Mouse (Mus musculus): Measurements from ENCODE around the gene Poldip2. TPM values are rescaled to one million over a fixed set of nuclear protein-coding genes. Genes with fewer than 3 reads are reported as not detected.

The Poldip2 gene
- polyA plus RNA-seq, 1 experiment from 2014 or later, result 163 TPM

DNA sequence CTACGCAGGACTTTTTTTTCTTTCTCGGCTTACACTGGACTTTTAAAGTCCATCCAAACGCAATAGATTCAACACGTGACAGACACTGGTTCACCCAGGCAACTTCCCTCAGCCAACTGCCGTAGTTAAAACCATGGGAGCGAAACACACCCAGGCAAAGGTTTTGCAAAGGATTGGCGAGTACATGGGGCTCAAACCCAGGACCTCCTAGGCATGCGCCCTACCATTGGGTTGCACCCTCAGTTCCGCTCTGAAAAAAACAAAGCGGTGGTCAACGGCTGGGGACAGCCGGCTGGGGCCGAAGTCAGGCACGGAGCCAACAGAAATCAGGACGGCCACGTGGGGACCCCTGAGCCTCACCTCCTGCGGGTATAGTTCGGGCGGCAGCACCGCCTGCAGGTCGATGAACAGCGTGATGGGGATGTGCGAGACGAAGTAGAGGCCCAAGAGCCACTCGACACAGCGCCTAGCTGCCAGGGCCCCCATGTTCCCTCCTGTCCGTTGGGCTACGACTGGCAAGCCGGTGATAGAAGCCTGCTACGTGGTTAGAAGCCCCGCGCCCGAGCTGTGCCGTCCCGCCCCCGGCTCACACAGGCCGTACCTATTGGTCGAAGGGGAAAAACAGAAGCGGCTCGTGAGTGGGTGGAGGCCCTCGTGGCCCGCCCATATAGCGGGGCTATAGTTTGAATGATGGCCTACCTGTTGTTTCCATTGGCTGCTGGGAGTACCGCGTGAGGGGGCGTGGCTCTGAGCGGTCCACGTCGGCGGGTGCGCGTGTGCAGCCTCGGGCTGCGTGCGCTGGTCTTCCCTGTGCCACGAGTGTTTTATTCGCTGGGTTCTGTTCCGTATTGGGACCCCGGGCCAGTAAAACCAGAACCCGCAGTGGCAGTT, 38.4 kb downstream of the Poldip2 start, which contains the start of gene Tmem97:
Tmem97 (minus strand) TSS at position 610 of the 891 bp plus-strand sequence.
- under 1% methylated on average over 60 of the region's 60 CpGs for WGBS
- peak within 1 kb of the TSS; percentile 63 for H3K9ac ChIP-seq
- peaks cover under 1% of the 10 kb centered on the region for H3K36me3 ChIP-seq
- H3K4me1 ChIP-seq, result peaks cover 18% of the 10 kb centered on the region
- H3K4me2 ChIP-seq, result peak within 1 kb of the TSS; percentile 74
- no peaks in the 10 kb centered on the region for H3K27me3 ChIP-seq
- ATAC-seq (ENCODE audit: insufficient number of reproducible peaks, low FRiP score, low TSS enrichment, low read depth), result peak; percentile 99
- H3K4me3 ChIP-seq, result peak within 1 kb of the TSS; percentile 73
- peak within 1 kb of the TSS; percentile 88 for H3K27ac ChIP-seq
- H3K9me3 ChIP-seq, result no peaks in the 10 kb centered on the region

DNA sequence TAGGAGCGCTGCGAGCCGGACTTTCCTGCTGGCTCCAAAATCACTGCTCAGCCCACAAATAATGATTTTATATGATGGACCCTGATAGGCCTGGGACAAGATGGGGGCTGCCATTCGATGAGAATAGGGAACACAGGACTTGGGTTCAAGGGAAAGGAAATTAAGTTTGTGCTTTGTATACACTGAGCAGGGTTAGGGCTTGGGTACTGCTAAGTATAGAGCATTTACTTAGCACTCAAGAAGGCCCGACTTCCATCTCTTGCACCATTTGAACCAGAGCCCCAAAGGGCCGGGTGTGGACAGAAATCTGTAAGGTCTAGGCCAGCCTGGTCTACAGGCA, 39.0 kb downstream of the Poldip2 start:
- Histone ChIP-seq H3K27me3 (no peaks in the 10 kb centered on the region), H3K27ac (peak overlapping the region; percentile 88), H3K4me2 (peak overlapping the region; percentile 74), H3K9me3 (no peaks in the 10 kb centered on the region), H3K36me3 (no peaks in the 10 kb centered on the region), H3K4me3 (peak overlapping the region; percentile 73), H3K4me1 (peaks cover 18% of the 10 kb centered on the region), H3K9ac (peak overlapping the region; percentile 44; the same call in 1 of the 2 replicates)
- peak; percentile 65 for ATAC-seq (ENCODE audit: insufficient number of reproducible peaks, low FRiP score, low TSS enrichment, low read depth)
- WGBS, result 31% methylated on average over 6 of the region's 6 CpGs

DNA sequence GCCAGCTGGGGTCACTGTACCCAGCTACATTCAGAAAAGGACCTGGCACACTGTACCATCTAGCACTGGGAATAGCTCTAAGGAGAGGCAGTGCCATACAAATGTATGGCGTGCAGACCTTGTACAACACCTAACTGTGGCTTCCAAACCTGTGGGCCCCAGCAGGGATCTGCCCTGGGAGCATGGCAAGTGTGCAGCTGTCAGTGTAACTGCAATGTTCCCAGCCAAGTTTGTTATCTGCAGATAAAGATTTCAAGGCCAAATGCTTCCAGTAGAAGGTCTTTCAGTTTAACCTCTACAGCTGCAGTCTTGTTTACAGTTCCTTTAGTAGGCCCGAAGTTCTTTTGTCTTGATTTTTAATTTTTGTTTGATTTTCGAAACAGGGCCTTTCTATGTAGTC, 43.6 kb downstream of the Poldip2 start:
- Histone ChIP-seq H3K9ac (no peak overlapping the region), H3K9me3 (no peaks in the 10 kb centered on the region), H3K4me3 (no peak overlapping the region), H3K4me2 (no peak overlapping the region), H3K36me3 (no peaks in the 10 kb centered on the region), H3K27me3 (no peaks in the 10 kb centered on the region), H3K27ac (no peak overlapping the region), H3K4me1 (peaks cover 2% of the 10 kb centered on the region; the same call in 1 of the 2 replicates)
- 79% methylated on average over 3 of the region's 3 CpGs for WGBS
- no peak for ATAC-seq (ENCODE audit: insufficient number of reproducible peaks, low FRiP score, low TSS enrichment, low read depth)

DNA sequence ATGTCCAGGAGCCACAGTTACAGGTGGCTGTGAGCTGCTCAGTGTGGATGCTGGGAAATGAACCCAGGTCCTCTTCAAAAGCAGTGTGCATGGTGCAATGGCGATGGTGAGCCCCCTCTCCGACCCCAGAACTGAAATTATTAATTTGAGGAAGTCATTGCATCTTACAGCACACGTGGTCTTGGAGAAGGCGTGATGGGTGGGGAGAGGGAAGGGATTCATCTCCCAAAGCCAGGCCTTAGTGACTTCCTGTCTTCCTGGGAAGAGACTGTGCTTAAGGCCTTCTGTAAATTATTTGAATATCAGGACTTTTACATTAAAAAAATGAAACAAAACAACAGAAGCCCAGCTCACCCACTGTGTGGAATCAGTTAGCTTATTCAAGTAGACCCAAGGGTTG, 44.1 kb downstream of the Poldip2 start:
- no peak for ATAC-seq (ENCODE audit: insufficient number of reproducible peaks, low FRiP score, low TSS enrichment, low read depth)
- Histone ChIP-seq H3K27me3 (no peaks in the 10 kb centered on the region), H3K27ac (no peak overlapping the region), H3K36me3 (no peaks in the 10 kb centered on the region), H3K4me1 (peaks cover 2% of the 10 kb centered on the region; the same call in 1 of the 2 replicates), H3K4me2 (no peak overlapping the region), H3K9me3 (no peaks in the 10 kb centered on the region), H3K9ac (no peak overlapping the region), H3K4me3 (no peak overlapping the region)
- WGBS, result 79% methylated on average over 4 of the region's 4 CpGs

DNA sequence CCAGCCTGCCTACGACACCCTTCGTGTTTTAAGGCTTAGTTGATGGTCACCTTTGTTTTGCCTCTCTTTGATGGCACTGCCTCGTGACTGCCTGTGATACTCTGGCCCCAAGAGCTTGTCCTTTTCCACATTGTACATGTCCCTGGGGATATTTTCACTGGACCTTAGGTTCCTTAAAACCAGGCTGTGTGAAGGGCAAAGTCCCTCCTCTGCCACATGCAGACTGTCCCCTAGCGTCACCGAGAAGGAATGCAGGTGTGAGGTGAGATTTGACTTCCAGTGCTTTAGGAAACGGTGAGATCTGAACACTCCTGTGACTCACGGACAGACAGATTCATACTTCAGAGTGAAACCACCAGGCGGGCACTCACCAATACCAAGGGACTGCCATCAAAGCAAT, 45.2 kb downstream of the Poldip2 start:
- H3K36me3 ChIP-seq, result no peaks in the 10 kb centered on the region
- H3K4me1 ChIP-seq, result no peaks in the 10 kb centered on the region
- H3K4me2 ChIP-seq, result no peak overlapping the region
- H3K4me3 ChIP-seq, result no peak overlapping the region
- H3K9ac ChIP-seq, result no peak overlapping the region
- no peaks in the 10 kb centered on the region for H3K27me3 ChIP-seq
- 60% methylated on average over 8 of the region's 8 CpGs for WGBS
- no peak overlapping the region for H3K27ac ChIP-seq
- no peaks in the 10 kb centered on the region for H3K9me3 ChIP-seq
- no peak for ATAC-seq (ENCODE audit: insufficient number of reproducible peaks, low FRiP score, low TSS enrichment, low read depth)

DNA sequence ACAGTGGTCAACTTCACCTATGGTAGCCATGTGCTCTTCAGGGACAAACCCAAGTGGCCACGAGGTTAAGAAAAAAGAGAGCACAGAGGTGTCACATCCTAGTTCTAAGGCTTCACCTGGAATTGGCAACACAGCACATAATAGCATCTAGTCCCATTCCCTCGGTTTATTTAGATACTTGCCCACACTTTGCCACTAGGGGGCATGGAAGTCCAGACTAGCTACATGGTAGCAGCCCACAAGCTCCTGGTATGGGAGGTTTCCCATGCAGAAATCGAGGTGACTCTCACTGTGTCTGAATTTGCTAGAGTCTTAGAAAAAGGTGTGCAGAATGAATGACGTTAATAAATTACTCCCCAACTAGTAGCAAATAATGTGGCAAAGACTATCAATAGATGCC, 48.5 kb downstream of the Poldip2 start:
- 0 out of 2 replicates have a peak, but pooled peaks cover under 1% of the 10 kb centered on the region for H3K36me3 ChIP-seq
- no peak overlapping the region for H3K4me3 ChIP-seq
- H3K27me3 ChIP-seq, result no peaks in the 10 kb centered on the region
- no peaks in the 10 kb centered on the region for H3K9me3 ChIP-seq
- 14% methylated on average over 4 of the region's 4 CpGs for WGBS
- H3K4me2 ChIP-seq, result no peak overlapping the region
- no peaks in the 10 kb centered on the region for H3K4me1 ChIP-seq
- no peak for ATAC-seq (ENCODE audit: insufficient number of reproducible peaks, low FRiP score, low TSS enrichment, low read depth)
- H3K27ac ChIP-seq, result no peak overlapping the region
- H3K9ac ChIP-seq, result no peak overlapping the region

DNA sequence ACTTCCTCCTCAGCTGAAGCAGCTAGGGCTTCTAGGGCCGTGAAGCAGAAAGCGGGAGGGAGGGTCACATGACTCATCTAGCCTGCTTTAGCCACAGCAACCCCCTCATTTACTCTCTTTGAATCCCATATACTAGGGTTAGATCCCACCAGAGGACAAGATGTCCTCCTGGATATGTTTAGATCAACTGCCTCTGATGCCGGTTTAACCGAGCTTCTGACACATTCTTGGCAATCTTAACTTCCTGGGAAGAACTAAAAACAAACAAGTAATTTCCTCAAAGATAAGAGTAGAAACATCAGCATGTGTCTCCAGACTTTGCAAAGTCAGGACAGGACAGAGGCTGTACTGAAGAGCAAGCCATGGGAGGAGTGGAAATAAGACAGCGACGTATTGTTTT, 54.8 kb downstream of the Poldip2 start:
- peaks cover 36% of the 10 kb centered on the region for H3K36me3 ChIP-seq

DNA sequence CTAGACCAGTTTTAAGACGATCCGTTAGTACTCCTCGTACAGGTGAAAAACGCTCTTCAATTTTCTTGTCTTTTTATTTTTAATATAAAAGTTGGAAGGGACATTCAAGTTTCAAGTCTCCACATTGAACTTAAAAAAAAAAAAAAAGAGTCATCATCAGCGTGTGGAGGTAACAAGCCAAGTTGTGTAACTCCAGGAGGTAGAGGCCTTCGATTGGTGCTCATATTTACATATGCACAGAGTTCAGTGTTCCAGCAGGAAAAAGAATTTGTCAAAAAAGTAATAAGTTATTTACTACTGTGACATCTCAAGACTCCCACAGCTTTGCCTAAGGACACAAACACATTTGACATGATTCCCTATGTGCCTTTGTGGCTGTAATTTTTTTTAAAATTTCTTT, 55.6 kb downstream of the Poldip2 start:
- 90% methylated on average over 6 of the region's 6 CpGs for WGBS
- Histone ChIP-seq H3K9me3 (no peaks in the 10 kb centered on the region), H3K4me2 (no peak overlapping the region), H3K27me3 (no peaks in the 10 kb centered on the region), H3K4me3 (no peak overlapping the region), H3K4me1 (no peaks in the 10 kb centered on the region), H3K27ac (no peak overlapping the region), H3K36me3 (peaks cover 44% of the 10 kb centered on the region), H3K9ac (no peak overlapping the region)
- ATAC-seq (ENCODE audit: insufficient number of reproducible peaks, low FRiP score, low TSS enrichment, low read depth), result no peak

More for the DNA sequence above, 54.8 kb downstream of the Poldip2 start:
- no peak overlapping the region for H3K4me3 ChIP-seq
- H3K4me1 ChIP-seq, result no peaks in the 10 kb centered on the region
- no peak for ATAC-seq (ENCODE audit: insufficient number of reproducible peaks, low FRiP score, low TSS enrichment, low read depth)
- H3K9me3 ChIP-seq, result no peaks in the 10 kb centered on the region
- H3K27me3 ChIP-seq, result no peaks in the 10 kb centered on the region
- peak overlapping the region; percentile 43; the same call in 1 of the 2 replicates for H3K27ac ChIP-seq
- no peak overlapping the region for H3K4me2 ChIP-seq
- H3K9ac ChIP-seq, result no peak overlapping the region
- WGBS, result 52% methylated on average over 6 of the region's 6 CpGs

DNA sequence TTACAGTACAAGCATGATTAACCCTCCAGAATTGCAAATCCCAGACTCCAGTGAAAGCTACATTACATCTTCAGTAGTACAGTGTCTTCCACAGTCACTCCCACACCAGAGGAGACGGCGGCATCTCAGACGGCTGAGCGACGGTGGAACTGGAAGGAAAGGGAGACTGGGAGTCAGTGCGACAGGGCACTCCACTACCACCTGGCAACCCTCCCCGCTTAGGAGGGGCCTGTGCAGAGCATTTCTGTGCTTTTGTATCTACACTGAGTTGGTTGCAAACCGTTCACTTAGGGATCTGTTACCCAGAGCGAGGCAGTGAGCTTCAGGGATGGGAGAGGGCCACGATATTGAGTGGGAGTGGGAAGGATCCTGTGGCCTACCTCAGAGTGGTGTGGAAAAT, 56.8 kb downstream of the Poldip2 start:
- H3K27me3 ChIP-seq, result no peaks in the 10 kb centered on the region
- no peaks in the 10 kb centered on the region for H3K9me3 ChIP-seq
- ATAC-seq (ENCODE audit: insufficient number of reproducible peaks, low FRiP score, low TSS enrichment, low read depth), result no peak
- H3K9ac ChIP-seq, result no peak overlapping the region
- 80% methylated on average over 10 of the region's 10 CpGs for WGBS
- H3K4me2 ChIP-seq, result no peak overlapping the region
- H3K4me3 ChIP-seq, result no peak overlapping the region
- H3K27ac ChIP-seq, result no peak overlapping the region
- H3K36me3 ChIP-seq, result peaks cover 52% of the 10 kb centered on the region
- H3K4me1 ChIP-seq, result no peaks in the 10 kb centered on the region

DNA sequence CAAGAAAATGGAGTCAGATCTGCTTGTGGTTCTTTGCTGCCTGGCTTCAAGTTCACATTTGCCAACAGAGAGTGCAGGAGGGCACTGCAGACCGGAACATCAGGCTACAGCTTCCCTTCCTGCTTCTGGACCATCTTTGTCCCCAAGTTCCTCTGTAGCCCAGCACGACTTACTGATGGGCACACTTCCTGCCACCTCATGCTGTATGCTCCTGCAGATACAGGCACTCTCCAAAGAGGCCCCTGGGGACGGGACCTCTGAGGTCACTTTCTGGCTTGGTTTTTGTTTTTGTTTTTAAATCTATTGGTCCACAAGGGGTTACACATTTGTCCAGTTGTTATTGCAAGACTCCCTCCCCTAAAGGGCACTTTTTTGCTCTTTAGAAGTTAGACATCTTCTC, 57.8 kb downstream of the Poldip2 start:
- Histone ChIP-seq H3K36me3 (peaks cover 58% of the 10 kb centered on the region), H3K27ac (no peak overlapping the region)
- no peak for ATAC-seq (ENCODE audit: insufficient number of reproducible peaks, low FRiP score, low TSS enrichment, low read depth)

DNA sequence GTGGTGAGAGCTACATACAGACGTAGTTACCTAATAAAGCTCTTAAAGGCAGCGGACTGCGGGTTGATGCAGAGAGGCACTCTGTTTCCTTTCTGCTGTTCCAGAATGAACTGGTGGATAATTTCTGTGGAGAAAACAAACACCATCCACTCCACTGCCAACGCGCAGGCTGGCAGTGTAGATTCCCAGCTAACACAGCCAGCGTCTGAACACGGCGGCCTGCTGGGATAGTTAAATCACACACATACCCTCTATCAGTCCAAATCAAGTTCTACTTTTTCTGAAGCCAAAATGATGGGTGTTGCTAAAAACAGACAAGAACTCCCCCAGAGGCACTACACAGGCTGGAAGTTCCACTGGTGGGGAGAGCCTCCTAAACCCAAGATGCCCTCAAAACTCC, 59.4 kb downstream of the Poldip2 start:
- ATAC-seq (ENCODE audit: insufficient number of reproducible peaks, low FRiP score, low TSS enrichment, low read depth), result no peak
- Histone ChIP-seq H3K27ac (no peak overlapping the region), H3K9ac (no peak overlapping the region), H3K36me3 (peaks cover 53% of the 10 kb centered on the region), H3K4me1 (no peaks in the 10 kb centered on the region), H3K9me3 (no peaks in the 10 kb centered on the region), H3K4me2 (no peak overlapping the region), H3K27me3 (no peaks in the 10 kb centered on the region), H3K4me3 (no peak overlapping the region)
- WGBS, result 93% methylated on average over 8 of the region's 8 CpGs

More for the DNA sequence above, 57.8 kb downstream of the Poldip2 start:
- Histone ChIP-seq H3K4me2 (no peak overlapping the region), H3K9ac (no peak overlapping the region), H3K27me3 (no peaks in the 10 kb centered on the region), H3K4me3 (no peak overlapping the region), H3K9me3 (no peaks in the 10 kb centered on the region), H3K4me1 (no peaks in the 10 kb centered on the region)
- 71% methylated on average over 3 of the region's 3 CpGs for WGBS

DNA sequence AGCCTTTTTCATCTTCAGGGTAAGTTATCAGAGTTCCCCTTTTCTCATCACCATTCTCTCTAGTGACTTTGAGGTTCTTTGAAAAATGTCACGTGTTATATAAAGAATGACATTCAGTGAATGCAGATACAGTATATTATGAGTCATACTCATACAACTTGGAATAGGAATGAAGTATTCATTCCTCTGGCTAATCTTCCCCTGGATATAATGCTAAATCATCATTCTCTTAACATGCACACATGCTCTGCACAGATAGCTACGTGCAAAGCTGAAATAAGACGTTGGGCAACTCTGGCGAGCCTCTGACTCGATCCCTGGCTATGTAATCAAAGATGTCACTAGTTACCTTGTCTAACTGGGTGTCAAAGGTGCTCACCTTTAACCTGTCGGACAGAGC, 59.9 kb downstream of the Poldip2 start:
- WGBS, result 87% methylated on average over 6 of the region's 6 CpGs
- Histone ChIP-seq H3K4me2 (no peak overlapping the region), H3K9me3 (no peaks in the 10 kb centered on the region), H3K27me3 (no peaks in the 10 kb centered on the region), H3K36me3 (peaks cover 53% of the 10 kb centered on the region), H3K9ac (no peak overlapping the region), H3K4me1 (no peaks in the 10 kb centered on the region), H3K4me3 (no peak overlapping the region), H3K27ac (no peak overlapping the region)
- no peak for ATAC-seq (ENCODE audit: insufficient number of reproducible peaks, low FRiP score, low TSS enrichment, low read depth)

Measured in limb, embryonic 15.5 days (tissue).